Mouse (Mus musculus) CH12.LX (cell line): ENCODE data around the gene Gm37419.

Source experiments
- JUN ChIP-seq: IDR thresholded peaks from 2 replicates; pipeline ENCODE4 v1.6.1; 2011; ENCODE audit warnings: low read depth, mild to moderate bottlenecking, low read length, improper control_type of control experiment, moderate library complexity; ENCODE audit not compliant: insufficient read depth
- MAFK ChIP-seq: IDR thresholded peaks from 2 replicates; pipeline ENCODE4 v1.6.1; 2011; ENCODE audit warnings: low read length, improper control_type of control experiment; ENCODE audit not compliant: insufficient replicate concordance

GRCm38 (mm10) chr16:24009891-24010290 lies 21.6 kb downstream of the Gm37419 start:
- TF ChIP-seq MAFK: no peak
- no peak for TF ChIP-seq JUN
